Mouse (Mus musculus) embryonic facial prominence, embryonic 12.5 days (tissue): ENCODE results near the gene Sbk3. TPM values are rescaled to one million over a fixed set of nuclear protein-coding genes. Genes with fewer than 3 reads are reported as not detected.
"Not testable (repeated sequence)": the region's sequence is repeated elsewhere in the genome, so short reads cannot be mapped to it uniquely, and the experiment has no call there.

Experiments used
- ATAC-seq: fragments of 200-750 bp; cut with Nextera tagmentation; 2 replicates; pipeline ENCODE4 v1.8.0; 2017; ENCODE audit not compliant: insufficient number of reproducible peaks, insufficient read depth, low FRiP score, low TSS enrichment
- H3K27ac ChIP-seq: fragments of 300-500 bp; sonication (generic); 2 replicates; pipeline ENCODE4 v1.5.1; 2016; ENCODE audit warnings: mild to moderate bottlenecking
- H3K27me3 ChIP-seq: fragments of 300-500 bp; sonication (generic); 2 replicates; pipeline ENCODE4 v1.6.1; 2016; ENCODE audit warnings: mild to moderate bottlenecking, moderate library complexity
- H3K36me3 ChIP-seq: fragments of 300-500 bp; sonication (generic); 2 replicates; pipeline ENCODE4 v1.6.1; 2016; ENCODE audit warnings: mild to moderate bottlenecking
- H3K4me1 ChIP-seq: fragments of 300-500 bp; sonication (generic); 2 replicates; pipeline ENCODE4 v1.6.1; 2016
- H3K4me2 ChIP-seq: fragments of 300-500 bp; sonication (generic); replicated peaks from 2 replicates; pipeline ENCODE4 v1.6.1; 2016; ENCODE audit warnings: mild to moderate bottlenecking, moderate library complexity
- H3K4me3 ChIP-seq: fragments of 300-500 bp; sonication (generic); 2 replicates; pipeline ENCODE4 v1.5.1; 2016; ENCODE audit warnings: mild to moderate bottlenecking
- H3K9ac ChIP-seq: fragments of 300-500 bp; sonication (generic); 2 replicates; pipeline ENCODE4 v1.6.1; 2016; ENCODE audit warnings: mild to moderate bottlenecking, moderate library complexity
- H3K9me3 ChIP-seq: fragments of 300-500 bp; sonication (generic); 2 replicates; pipeline ENCODE4 v1.6.1; 2016; ENCODE audit warnings: mild to moderate bottlenecking, moderate library complexity
- WGBS: fragments of 180-500 bp; shearing (Covaris S2); methylation state at CpG from one replicate; pipeline ENCODE4 v1.1.7; 2016; 5-methylcytosine and 5-hydroxymethylcytosine counted together
- polyA plus RNA-seq: library from polyadenylated mRNA; unstranded; fragments of >200 nt; fragmentation: Nextera tagmentation; extraction: Ambion mirVana; gene quantifications from 2 replicates; pipeline ENCODE4 v1.2.1, GENCODE M21; 2016

The Sbk3 gene
- polyA plus RNA-seq, 1 experiment from 2014 or later: 0.06 TPM

- peak overlapping the region; percentile 59 for H3K4me2 ChIP-seq
These were observed 41.9 kb upstream of the Sbk3 start for GRCm38 (mm10) chr7:5012681-5013513.

GRCm38 (mm10) chr7:5008229-5008628 lies 37.3 kb upstream of the Sbk3 start:
- ATAC-seq: no peak
- 96% methylated on average over 26 of the region's 26 CpGs for WGBS
- peaks cover 70% of the 10 kb centered on the region for H3K36me3 ChIP-seq

More at GRCm38 (mm10) chr7:5012681-5013513, 41.9 kb upstream of the Sbk3 start:
- H3K4me3 ChIP-seq: 0 out of 2 replicates have a peak overlapping the region, but pooled peaks have one; percentile 66
- 92% methylated on average over 27 of the region's 27 CpGs for WGBS
- no peak for ATAC-seq
- H3K4me1 ChIP-seq: peaks cover 11% of the 10 kb centered on the region; the same call in 1 of the 2 replicates
- H3K27me3 ChIP-seq: no peaks in the 10 kb centered on the region
- peaks cover 52% of the 10 kb centered on the region for H3K36me3 ChIP-seq
- no peak overlapping the region for H3K27ac ChIP-seq
- no peak overlapping the region for H3K9ac ChIP-seq
- no peaks in the 10 kb centered on the region for H3K9me3 ChIP-seq

GRCm38 (mm10) chr7:5002876-5003275 lies 31.9 kb upstream of the Sbk3 start:
- H3K4me1 ChIP-seq: not testable (repeated sequence)

More at GRCm38 (mm10) chr7:5008229-5008628, 37.3 kb upstream of the Sbk3 start:
- Histone ChIP-seq H3K4me2 (no peak overlapping the region), H3K9ac (no peak overlapping the region), H3K4me3 (no peak overlapping the region), H3K4me1 (peaks cover 2% of the 10 kb centered on the region; the same call in 1 of the 2 replicates), H3K9me3 (no peaks in the 10 kb centered on the region), H3K27ac (no peak overlapping the region), H3K27me3 (no peaks in the 10 kb centered on the region)

GRCm38 (mm10) chr7:4999876-5000275 lies 28.9 kb upstream of the Sbk3 start:
- 72% methylated on average over 2 of the region's 2 CpGs for WGBS
- H3K9me3 ChIP-seq: no peaks in the 10 kb centered on the region
- H3K4me2 ChIP-seq: no peak overlapping the region
- ATAC-seq: no peak
- H3K36me3 ChIP-seq: no peaks in the 10 kb centered on the region
- peaks cover 11% of the 10 kb centered on the region for H3K4me1 ChIP-seq
- peaks cover 2% of the 10 kb centered on the region for H3K27me3 ChIP-seq
- H3K4me3 ChIP-seq: no peak overlapping the region
- no peak overlapping the region for H3K27ac ChIP-seq
- H3K9ac ChIP-seq: no peak overlapping the region

More at GRCm38 (mm10) chr7:5002876-5003275, 31.9 kb upstream of the Sbk3 start:
- not testable (repeated sequence) for H3K4me3 ChIP-seq, ATAC-seq, H3K9me3 ChIP-seq, H3K4me2 ChIP-seq, H3K27ac ChIP-seq, H3K9ac ChIP-seq, H3K27me3 ChIP-seq
- 65% methylated on average over 8 of the region's 8 CpGs for WGBS
- H3K36me3 ChIP-seq: peaks cover 18% of the 10 kb centered on the region

GRCm38 (mm10) chr7:4996934-4997333 lies 26.0 kb upstream of the Sbk3 start:
- peaks cover 24% of the 10 kb centered on the region for H3K27me3 ChIP-seq
- H3K4me1 ChIP-seq: peaks cover 28% of the 10 kb centered on the region
- WGBS: 64% methylated on average over 8 of the region's 8 CpGs
- H3K4me3 ChIP-seq: peak overlapping the region; percentile 74
- peaks cover 26% of the 10 kb centered on the region for H3K36me3 ChIP-seq
- H3K9me3 ChIP-seq: peaks cover 13% of the 10 kb centered on the region
- H3K27ac ChIP-seq: no peak overlapping the region
- H3K9ac ChIP-seq: peak overlapping the region; percentile 85
- H3K4me2 ChIP-seq: peak overlapping the region; percentile 71
- ATAC-seq: no peak

GRCm38 (mm10) chr7:4996003-4996895 lies 25.3 kb upstream of the Sbk3 start, which contains the start of gene Zfp579:
Gene Zfp579 (minus strand): TSS chr7:4996158.
- WGBS: 4% methylated on average over 17 of the region's 26 CpGs
- peak; percentile 73 for ATAC-seq
- H3K4me2 ChIP-seq: peak within 1 kb of the TSS; percentile 71
- peaks cover 28% of the 10 kb centered on the region for H3K4me1 ChIP-seq
- H3K36me3 ChIP-seq: peaks cover 32% of the 10 kb centered on the region
- H3K4me3 ChIP-seq: peak within 1 kb of the TSS; percentile 74
- H3K27ac ChIP-seq: peak within 1 kb of the TSS; percentile 61
- peaks cover 19% of the 10 kb centered on the region for H3K9me3 ChIP-seq
- H3K9ac ChIP-seq: peak within 1 kb of the TSS; percentile 85
- peaks cover 24% of the 10 kb centered on the region for H3K27me3 ChIP-seq

- peak overlapping the region; percentile 61 for H3K27ac ChIP-seq
- 6% methylated on average over 19 of the region's 19 CpGs for WGBS
- ATAC-seq: peak; percentile 54
These were observed 24.5 kb upstream of the Sbk3 start for GRCm38 (mm10) chr7:4995268-4996002.

GRCm38 (mm10) chr7:4993999-4994788 lies 23.2 kb upstream of the Sbk3 start:
- Histone ChIP-seq H3K4me2 (peak overlapping the region; percentile 71), H3K9me3 (peaks cover 28% of the 10 kb centered on the region), H3K4me1 (peaks cover 28% of the 10 kb centered on the region), H3K27me3 (peaks cover 24% of the 10 kb centered on the region), H3K36me3 (peaks cover 38% of the 10 kb centered on the region), H3K9ac (peak overlapping the region; percentile 85; the same call in 1 of the 2 replicates), H3K27ac (no peak overlapping the region), H3K4me3 (peak overlapping the region; percentile 74)
- ATAC-seq: no peak
- 50% methylated on average over 59 of the region's 59 CpGs for WGBS

More at GRCm38 (mm10) chr7:4995268-4996002, 24.5 kb upstream of the Sbk3 start:
- Histone ChIP-seq H3K36me3 (peaks cover 38% of the 10 kb centered on the region), H3K9ac (peak overlapping the region; percentile 85), H3K4me1 (peaks cover 28% of the 10 kb centered on the region), H3K4me2 (peak overlapping the region; percentile 71), H3K27me3 (peaks cover 24% of the 10 kb centered on the region), H3K4me3 (peak overlapping the region; percentile 74), H3K9me3 (peaks cover 27% of the 10 kb centered on the region)

- WGBS: 37% methylated on average over 52 of the region's 55 CpGs
- Histone ChIP-seq H3K4me2 (peak overlapping the region; percentile 71), H3K9ac (no peak overlapping the region), H3K9me3 (peaks cover 28% of the 10 kb centered on the region), H3K4me1 (peaks cover 28% of the 10 kb centered on the region), H3K36me3 (peaks cover 38% of the 10 kb centered on the region), H3K27ac (no peak overlapping the region), H3K27me3 (peaks cover 24% of the 10 kb centered on the region), H3K4me3 (peak overlapping the region; percentile 16; the same call in 1 of the 2 replicates)
- no peak for ATAC-seq
These were observed 22.5 kb upstream of the Sbk3 start for GRCm38 (mm10) chr7:4993347-4993998.

- Histone ChIP-seq H3K27ac (no peak overlapping the region), H3K4me3 (no peak overlapping the region), H3K9ac (no peak overlapping the region), H3K9me3 (peaks cover 17% of the 10 kb centered on the region), H3K4me2 (no peak overlapping the region), H3K27me3 (peaks cover 6% of the 10 kb centered on the region), H3K4me1 (0 out of 2 replicates have a peak, but pooled peaks cover under 1% of the 10 kb centered on the region), H3K36me3 (peaks cover 24% of the 10 kb centered on the region)
- WGBS: 69% methylated on average over 2 of the region's 2 CpGs
- ATAC-seq: no peak
These were observed 17.3 kb upstream of the Sbk3 start for GRCm38 (mm10) chr7:4988250-4988649.
